Mouse (Mus musculus) thymus, postnatal 36 days (tissue): ENCODE data around the gene Pfkfb3.

ENCODE experiments used
- DNase-seq, 2 experiments: peaks; one replicate each; pipeline ENCODE4 v3.0.0; 2022; ENCODE audit warnings: mixed read lengths in 2 of 2

Pfkfb3 gene

GRCm38 (mm10) chr2:11427596-11427995 lies 126.3 kb downstream of the Pfkfb3 start:
- no peak for DNase-seq

- no peak for DNase-seq
These were observed 127.5 kb downstream of the Pfkfb3 start for GRCm38 (mm10) chr2:11426379-11426778.

- no peak for DNase-seq
These were observed 128.3 kb downstream of the Pfkfb3 start for GRCm38 (mm10) chr2:11425421-11426131.

GRCm38 (mm10) chr2:11424252-11424651 lies 129.6 kb downstream of the Pfkfb3 start:
- no peak for DNase-seq

- DNase-seq, result no peak
These were observed 130.5 kb downstream of the Pfkfb3 start for GRCm38 (mm10) chr2:11423421-11423820.

- peak; percentile 8 to 13 for DNase-seq
These were observed 131.5 kb downstream of the Pfkfb3 start for GRCm38 (mm10) chr2:11422384-11422783.
